Mouse (Mus musculus) forebrain, embryonic 14.5 days (tissue): ENCODE results near the gene Acmsd. TPM values are rescaled to one million over a fixed set of nuclear protein-coding genes. Genes with fewer than 3 reads are reported as not detected.

Experiments
- ATAC-seq: fragments of 200-750 bp; cut with Nextera tagmentation; 2 replicates; pipeline ENCODE4 v1.8.0; 2017; ENCODE audit warnings: mild to moderate bottlenecking, moderate library complexity
- DNase-seq: peaks from one replicate; pipeline ENCODE4 v3.0.0-alpha.2; 2015; ENCODE audit warnings: low spot score
- H3K27ac ChIP-seq: fragments of 300-500 bp; sonication (generic); 2 replicates; pipeline ENCODE4 v1.5.1; 2014; ENCODE audit warnings: low read depth, mild to moderate bottlenecking, control low read depth, low read length, moderate library complexity
- H3K27me3 ChIP-seq: fragments of 300-500 bp; sonication (generic); replicated peaks from 2 replicates; pipeline ENCODE4 v1.6.1; 2014; ENCODE audit warnings: low read length, control low read depth, mixed read lengths; ENCODE audit not compliant: control insufficient read depth, insufficient read depth
- H3K36me3 ChIP-seq: fragments of 300-500 bp; sonication (generic); 2 replicates; pipeline ENCODE4 v1.6.1; 2014; ENCODE audit warnings: low read length, control low read depth; ENCODE audit not compliant: control insufficient read depth, insufficient read depth
- H3K4me1 ChIP-seq: fragments of 300-500 bp; sonication (generic); 2 replicates; pipeline ENCODE4 v1.6.1; 2014; ENCODE audit warnings: antibody characterized with exemption, low read length, control low read depth; ENCODE audit not compliant: control insufficient read depth, insufficient read depth
- H3K4me2 ChIP-seq: fragments of 300-500 bp; sonication (generic); 2 replicates; pipeline ENCODE4 v1.6.1; 2014; ENCODE audit warnings: mild to moderate bottlenecking, control low read depth, low read length
- H3K4me3 ChIP-seq: fragments of 300-500 bp; sonication (generic); 2 replicates; pipeline ENCODE4 v1.5.1; 2014; ENCODE audit warnings: low read depth, low read length, control low read depth
- H3K9ac ChIP-seq: fragments of 300-500 bp; sonication (generic); 2 replicates; pipeline ENCODE4 v1.6.1; 2014; ENCODE audit warnings: mild to moderate bottlenecking, low read length, control low read depth, moderate library complexity
- H3K9me3 ChIP-seq: fragments of 300-500 bp; sonication (generic); replicated peaks from 2 replicates; pipeline ENCODE4 v1.6.1; 2016; ENCODE audit warnings: low read length, control low read depth, mixed read lengths; ENCODE audit not compliant: control insufficient read depth
- WGBS: fragments of 180-500 bp; shearing (Covaris S2); extraction: QIAGEN DNeasy Blood & Tissue Kit; methylation state at CpG from one replicate; pipeline ENCODE4 v1.1.7; 2014; 5-methylcytosine and 5-hydroxymethylcytosine counted together
- polyA plus RNA-seq: library from polyadenylated mRNA; unstranded; fragments of >200 nt; fragmentation: Nextera tagmentation; extraction: Ambion mirVana; gene quantifications from 2 replicates; pipeline ENCODE4 v1.2.1, GENCODE M21; 2014

Acmsd gene
- not detected in 2 replicates for polyA plus RNA-seq

DNA sequence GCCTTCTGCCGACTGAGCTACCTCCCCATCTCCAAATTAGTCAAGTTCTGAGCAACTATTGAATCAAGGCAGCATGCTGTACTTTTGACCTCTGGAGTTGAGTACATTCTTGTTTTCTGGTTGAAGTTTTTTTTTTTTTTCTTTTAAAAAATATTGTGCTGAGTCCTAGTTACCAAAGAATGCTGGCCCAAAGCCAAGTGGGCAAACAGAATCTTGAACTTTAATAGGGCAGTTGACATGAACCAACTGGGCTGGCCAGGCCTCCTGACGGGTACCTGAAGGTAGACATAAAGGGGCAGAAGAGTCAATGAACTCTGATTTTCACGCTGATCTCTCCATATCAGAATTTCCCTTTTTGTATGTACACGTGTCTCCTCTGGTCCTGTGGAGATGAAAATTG is at the start of gene Acmsd:
Acmsd (plus strand) TSS at position 318 of the 400 bp plus-strand sequence.
- no peak within 1 kb of the TSS for H3K27ac ChIP-seq
- ATAC-seq, result no peak
- no peak within 1 kb of the TSS for H3K9ac ChIP-seq
- DNase-seq, result no peak
- 95% methylated on average over 4 of the region's 4 CpGs for WGBS
- no peaks in the 10 kb centered on the region for H3K9me3 ChIP-seq
- H3K27me3 ChIP-seq, result no peaks in the 10 kb centered on the region
- H3K4me3 ChIP-seq, result no peak within 1 kb of the TSS
- H3K4me2 ChIP-seq, result no peak within 1 kb of the TSS
- H3K36me3 ChIP-seq, result no peaks in the 10 kb centered on the region
- no peaks in the 10 kb centered on the region for H3K4me1 ChIP-seq

DNA sequence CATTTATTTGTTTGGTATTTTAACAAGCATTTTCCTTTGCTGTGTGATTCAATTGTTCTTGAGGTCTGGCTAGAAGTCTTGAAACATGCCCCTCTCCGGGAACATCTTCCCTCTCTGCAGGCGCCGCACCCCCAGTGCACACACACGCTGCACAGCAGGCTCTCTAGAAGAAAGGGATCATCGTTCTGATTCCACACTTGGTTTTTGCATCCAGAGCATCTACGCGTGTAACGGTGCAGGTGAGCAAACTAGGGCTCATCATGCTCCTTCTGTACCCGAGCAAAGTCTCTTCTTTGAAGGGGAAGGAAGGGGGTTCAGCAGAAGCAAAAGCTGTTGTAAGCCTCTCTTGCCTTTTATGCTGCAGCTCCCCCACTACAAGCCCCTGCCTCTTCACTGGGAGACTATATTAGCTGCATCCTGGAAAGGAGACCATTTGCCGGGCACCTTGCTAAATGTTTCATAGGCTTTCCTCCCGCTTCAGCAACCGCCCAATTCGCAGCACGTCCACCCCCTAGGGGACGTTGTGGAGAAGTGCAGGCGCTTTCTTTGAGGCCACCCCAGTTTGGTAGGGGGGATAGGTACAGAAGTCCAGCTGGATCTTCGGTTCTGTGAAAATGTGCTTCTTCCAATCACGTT is 49.6 kb upstream of the Acmsd start, which contains the start of gene Tmem163:
Tmem163 (minus strand) TSS at position 51 of the 636 bp plus-strand sequence.
- Histone ChIP-seq H3K4me1 (peaks cover 5% of the 10 kb centered on the region; the same call in 1 of the 2 replicates), H3K27ac (no peak within 1 kb of the TSS), H3K4me2 (peak within 1 kb of the TSS; percentile 98), H3K9ac (peak within 1 kb of the TSS; percentile 71; the same call in 1 of the 2 replicates), H3K9me3 (no peaks in the 10 kb centered on the region), H3K36me3 (no peaks in the 10 kb centered on the region), H3K27me3 (peaks cover 29% of the 10 kb centered on the region), H3K4me3 (peak within 1 kb of the TSS; percentile 55)
- ATAC-seq (peak; percentile 18; the same call in 1 of the 2 replicates), DNase-seq (peak; percentile 75)
- 9% methylated on average over 18 of the region's 18 CpGs for WGBS

DNA sequence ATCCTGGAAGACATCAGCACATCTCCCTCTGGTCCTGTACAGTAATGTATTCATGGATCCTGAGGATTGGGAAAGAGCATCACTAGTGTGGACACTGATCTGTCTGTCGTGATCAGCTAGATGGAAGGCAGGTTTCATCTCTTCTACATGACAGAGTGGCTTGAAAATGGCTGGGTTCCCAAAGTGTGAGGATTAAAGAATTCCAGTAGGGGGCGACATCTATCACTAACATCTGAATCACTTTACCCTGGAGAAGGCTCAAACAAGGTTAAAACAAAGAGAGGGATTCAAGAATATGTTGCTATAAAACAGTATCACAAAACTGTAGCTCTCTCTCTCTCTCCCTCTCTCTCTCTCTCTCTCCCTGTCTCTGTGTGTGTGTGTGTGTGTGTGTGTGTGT is 32.7 kb upstream of the Acmsd start:
- no peak overlapping the region for H3K27ac ChIP-seq
- no peaks in the 10 kb centered on the region for H3K9me3 ChIP-seq
- 34% methylated on average over 2 of the region's 2 CpGs for WGBS
- no peak overlapping the region for H3K4me3 ChIP-seq
- ATAC-seq (no peak), DNase-seq (no peak)
- H3K36me3 ChIP-seq, result no peaks in the 10 kb centered on the region
- H3K4me2 ChIP-seq, result no peak overlapping the region
- H3K27me3 ChIP-seq, result no peaks in the 10 kb centered on the region
- no peaks in the 10 kb centered on the region for H3K4me1 ChIP-seq
- H3K9ac ChIP-seq, result no peak overlapping the region

DNA sequence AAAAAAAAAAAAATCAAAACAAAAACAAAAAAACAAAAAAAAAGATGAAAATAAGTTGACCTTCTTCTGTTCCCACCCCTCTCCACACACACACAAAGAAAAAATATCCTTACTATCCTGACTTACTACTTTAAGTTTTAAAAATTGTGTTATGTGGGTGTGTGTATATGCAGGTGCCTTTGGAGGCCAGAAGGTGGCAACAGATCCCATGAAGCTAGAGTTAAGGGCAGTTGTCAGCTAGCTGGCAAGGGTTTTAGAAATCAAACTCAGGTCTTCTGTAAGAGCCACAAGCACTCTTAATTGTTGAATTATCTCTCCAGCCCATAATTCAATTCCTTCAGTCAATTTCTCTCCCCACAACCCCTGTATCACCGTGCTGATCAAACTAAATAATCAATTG is 27.0 kb upstream of the Acmsd start:
- 88% methylated on average over 1 of the region's 1 CpGs for WGBS
- H3K9ac ChIP-seq, result no peak overlapping the region
- DNase-seq, result no peak

DNA sequence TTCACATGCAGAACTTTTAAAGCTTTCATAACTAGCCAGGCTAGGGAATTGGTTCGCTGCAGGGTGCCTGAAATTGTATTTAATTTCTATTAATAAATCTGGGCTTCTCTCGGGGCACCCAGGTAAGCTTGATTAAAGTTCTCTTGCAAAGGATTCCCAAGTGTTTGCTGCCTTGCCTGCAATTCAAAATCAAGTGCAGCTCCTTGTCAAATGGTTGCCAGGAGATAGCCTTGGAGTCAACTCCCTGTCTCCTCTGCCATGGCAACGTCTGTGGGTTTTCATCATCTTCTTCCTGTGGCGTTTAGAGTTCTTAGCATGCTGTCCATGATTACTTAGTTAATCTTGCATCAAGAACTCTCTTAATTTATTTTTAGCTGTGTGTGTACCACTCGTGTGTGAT is 22.9 kb upstream of the Acmsd start:
- no peak overlapping the region for H3K4me2 ChIP-seq
- no peak overlapping the region for H3K27ac ChIP-seq
- DNase-seq, result no peak
- 80% methylated on average over 5 of the region's 5 CpGs for WGBS
- H3K36me3 ChIP-seq, result no peaks in the 10 kb centered on the region
- H3K27me3 ChIP-seq, result no peaks in the 10 kb centered on the region
- no peaks in the 10 kb centered on the region for H3K9me3 ChIP-seq
- no peak overlapping the region for H3K4me3 ChIP-seq
- no peaks in the 10 kb centered on the region for H3K4me1 ChIP-seq
- no peak for ATAC-seq
- H3K9ac ChIP-seq, result no peak overlapping the region

More for the DNA sequence above, 27.0 kb upstream of the Acmsd start:
- no peak overlapping the region for H3K4me3 ChIP-seq
- no peaks in the 10 kb centered on the region for H3K36me3 ChIP-seq
- no peak overlapping the region for H3K27ac ChIP-seq
- no peaks in the 10 kb centered on the region for H3K4me1 ChIP-seq
- no peaks in the 10 kb centered on the region for H3K9me3 ChIP-seq
- ATAC-seq, result no peak
- H3K27me3 ChIP-seq, result no peaks in the 10 kb centered on the region
- H3K4me2 ChIP-seq, result no peak overlapping the region

DNA sequence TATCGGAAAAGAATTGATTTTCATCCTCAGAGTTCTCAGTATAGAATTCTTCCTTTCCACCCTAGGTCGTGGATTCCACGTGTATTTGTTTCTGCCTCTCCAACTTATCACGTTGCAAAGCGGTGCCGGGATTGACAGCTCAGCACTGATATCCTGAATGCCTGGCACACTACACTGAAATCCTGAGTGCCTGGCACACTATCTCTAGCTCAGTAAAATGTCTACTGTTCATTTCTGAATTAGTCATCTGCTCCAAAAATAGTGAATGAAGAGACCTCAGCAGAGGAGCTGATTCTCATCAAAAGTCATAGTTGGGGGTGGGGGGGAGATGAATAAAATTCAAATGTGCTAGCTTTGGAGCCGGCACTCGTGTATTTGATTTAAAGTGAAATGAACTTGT is 12.8 kb upstream of the Acmsd start:
- H3K4me3 ChIP-seq, result no peak overlapping the region
- H3K4me2 ChIP-seq, result no peak overlapping the region
- H3K27me3 ChIP-seq, result no peaks in the 10 kb centered on the region
- no peaks in the 10 kb centered on the region for H3K36me3 ChIP-seq
- no peaks in the 10 kb centered on the region for H3K4me1 ChIP-seq
- no peak overlapping the region for H3K9ac ChIP-seq
- ATAC-seq (no peak), DNase-seq (no peak)
- WGBS, result 88% methylated on average over 8 of the region's 8 CpGs
- no peaks in the 10 kb centered on the region for H3K9me3 ChIP-seq
- H3K27ac ChIP-seq, result no peak overlapping the region

DNA sequence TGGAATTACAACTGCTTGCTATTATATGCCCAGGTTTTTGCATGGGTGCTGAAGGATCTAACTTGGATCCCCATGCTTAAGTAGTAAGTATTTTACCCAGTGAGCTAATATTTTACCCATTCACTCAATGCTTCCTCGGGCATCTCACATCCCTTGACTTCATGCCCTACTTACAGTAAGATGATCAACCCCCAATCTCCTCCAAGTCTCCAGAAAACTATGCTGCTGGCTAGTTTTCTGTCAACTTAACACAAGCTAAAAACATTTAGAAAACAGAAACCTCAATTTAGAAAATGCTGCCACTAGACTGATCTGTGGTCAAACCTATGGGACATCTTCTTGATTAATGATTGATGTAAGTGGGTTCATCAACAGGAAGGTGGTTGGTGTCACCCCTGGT is 10.9 kb upstream of the Acmsd start:
- no peaks in the 10 kb centered on the region for H3K9me3 ChIP-seq
- no peak overlapping the region for H3K4me3 ChIP-seq
- ATAC-seq (no peak), DNase-seq (no peak)
- H3K27ac ChIP-seq, result no peak overlapping the region
- H3K36me3 ChIP-seq, result no peaks in the 10 kb centered on the region
- no peak overlapping the region for H3K9ac ChIP-seq
- no peak overlapping the region for H3K4me2 ChIP-seq
- H3K4me1 ChIP-seq, result no peaks in the 10 kb centered on the region
- WGBS, result 88% methylated on average over 1 of the region's 1 CpGs
- H3K27me3 ChIP-seq, result no peaks in the 10 kb centered on the region

DNA sequence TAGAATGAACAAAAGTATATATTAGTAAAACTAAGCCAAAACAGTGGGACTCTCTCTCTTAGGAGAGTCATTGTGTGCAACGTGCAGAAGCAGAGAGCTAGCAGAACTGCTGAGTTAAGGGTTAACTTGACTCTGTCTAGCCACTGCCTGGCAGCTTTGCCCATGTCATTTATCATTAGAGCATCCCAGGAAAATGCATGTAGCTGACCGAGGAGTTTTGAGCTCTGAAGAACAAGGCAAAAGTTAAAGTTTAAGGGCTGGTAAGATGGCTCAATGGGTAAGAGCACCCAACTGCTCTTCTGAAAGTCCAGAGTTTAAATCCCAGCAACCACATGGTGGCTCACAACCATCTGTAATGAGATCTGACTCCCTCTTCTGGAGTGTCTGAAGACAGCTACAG is 5.6 kb upstream of the Acmsd start:
- Histone ChIP-seq H3K27me3 (no peaks in the 10 kb centered on the region), H3K4me3 (no peak overlapping the region), H3K9me3 (no peaks in the 10 kb centered on the region), H3K36me3 (no peaks in the 10 kb centered on the region), H3K4me1 (no peaks in the 10 kb centered on the region), H3K4me2 (no peak overlapping the region), H3K27ac (no peak overlapping the region), H3K9ac (no peak overlapping the region)
- ATAC-seq (no peak), DNase-seq (no peak)
- WGBS, result 68% methylated on average over 2 of the region's 2 CpGs

DNA sequence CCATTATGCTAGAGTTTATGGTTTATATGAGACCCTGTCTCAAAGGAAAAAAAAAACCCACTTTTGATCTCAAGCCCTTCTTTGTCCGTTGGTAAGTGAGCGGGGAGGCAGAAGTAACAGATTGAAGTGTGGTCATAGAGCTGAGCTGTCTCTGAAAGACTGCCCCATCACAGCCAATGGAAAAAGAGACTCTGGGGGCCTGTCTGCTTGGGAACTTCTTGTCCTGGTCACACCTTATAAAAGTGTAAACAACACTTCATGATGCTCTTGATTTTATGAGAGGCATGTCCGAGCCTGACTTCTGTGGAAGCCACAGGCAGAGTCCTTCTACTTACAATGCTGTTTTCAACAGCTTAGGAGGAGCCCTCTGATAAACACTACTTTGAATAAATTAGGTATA is 1.9 kb downstream of the Acmsd start:
- Histone ChIP-seq H3K4me3 (no peak overlapping the region), H3K36me3 (no peaks in the 10 kb centered on the region), H3K4me2 (no peak overlapping the region), H3K9ac (no peak overlapping the region), H3K4me1 (no peaks in the 10 kb centered on the region), H3K27ac (no peak overlapping the region), H3K9me3 (no peaks in the 10 kb centered on the region), H3K27me3 (no peaks in the 10 kb centered on the region)
- ATAC-seq (no peak), DNase-seq (no peak)
- WGBS, result 45% methylated on average over 3 of the region's 3 CpGs
